Mouse (Mus musculus) forebrain, embryonic 13.5 days (tissue): ENCODE data around the gene Draxin. TPM values are rescaled to one million over a fixed set of nuclear protein-coding genes. Genes with fewer than 3 reads are reported as not detected.

ENCODE experiments used
- ATAC-seq: fragments of 200-750 bp; cut with Nextera tagmentation; 2 replicates; pipeline ENCODE4 v1.8.0; 2017
- H3K27ac ChIP-seq: fragments of 300-500 bp; sonication (generic); 2 replicates; pipeline ENCODE4 v1.5.1; 2015; ENCODE audit warnings: inconsistent platforms, mild to moderate bottlenecking, moderate library complexity
- H3K27me3 ChIP-seq: fragments of 300-500 bp; sonication (generic); 2 replicates; pipeline ENCODE4 v1.6.1; 2015; ENCODE audit warnings: mild to moderate bottlenecking, inconsistent platforms
- H3K36me3 ChIP-seq: fragments of 300-500 bp; sonication (generic); 2 replicates; pipeline ENCODE4 v1.6.1; 2015; ENCODE audit warnings: mild to moderate bottlenecking, inconsistent platforms; ENCODE audit not compliant: poor library complexity, severe bottlenecking
- H3K4me1 ChIP-seq: fragments of 300-500 bp; sonication (generic); 2 replicates; pipeline ENCODE4 v1.6.1; 2015; ENCODE audit warnings: inconsistent platforms
- H3K4me2 ChIP-seq: fragments of 300-500 bp; sonication (generic); 2 replicates; pipeline ENCODE4 v1.6.1; 2015; ENCODE audit warnings: inconsistent platforms, mild to moderate bottlenecking, moderate library complexity
- H3K4me3 ChIP-seq: fragments of 300-500 bp; sonication (generic); 2 replicates; pipeline ENCODE4 v1.5.1; 2015; ENCODE audit warnings: mild to moderate bottlenecking, inconsistent platforms
- H3K9ac ChIP-seq: fragments of 300-500 bp; sonication (generic); 2 replicates; pipeline ENCODE4 v1.6.1; 2015; ENCODE audit warnings: mild to moderate bottlenecking, inconsistent platforms
- H3K9me3 ChIP-seq: fragments of 300-500 bp; sonication (generic); replicated peaks from 2 replicates; pipeline ENCODE4 v1.6.1; 2016; ENCODE audit warnings: inconsistent platforms
- WGBS: fragments of 180-500 bp; shearing (Covaris S2); methylation state at CpG from one replicate; pipeline ENCODE4 v1.1.7; 2015; 5-methylcytosine and 5-hydroxymethylcytosine counted together
- polyA plus RNA-seq: library from polyadenylated mRNA; unstranded; fragments of >200 nt; fragmentation: Nextera tagmentation; extraction: Ambion mirVana; gene quantifications from 2 replicates; pipeline ENCODE4 v1.2.1, GENCODE M21; 2015

Draxin gene
- polyA plus RNA-seq, 1 experiment from 2014 or later, result 11.7 TPM

- no peaks in the 10 kb centered on the region for H3K9me3 ChIP-seq
- no peak overlapping the region for H3K4me2 ChIP-seq
- H3K9ac ChIP-seq, result no peak overlapping the region
- H3K27me3 ChIP-seq, result no peaks in the 10 kb centered on the region
- WGBS, result 62% methylated on average over 7 of the region's 7 CpGs
- peaks cover 66% of the 10 kb centered on the region for H3K36me3 ChIP-seq
- H3K4me3 ChIP-seq, result no peak overlapping the region
- no peak overlapping the region for H3K27ac ChIP-seq
- ATAC-seq, result no peak
- peaks cover 5% of the 10 kb centered on the region for H3K4me1 ChIP-seq
Observed at GRCm38 (mm10) chr4:148150242-148150641, 19.7 kb upstream of the Draxin start.

- H3K27ac ChIP-seq, result no peak overlapping the region
- H3K36me3 ChIP-seq, result peaks cover 67% of the 10 kb centered on the region
- H3K27me3 ChIP-seq, result no peaks in the 10 kb centered on the region
- H3K4me1 ChIP-seq, result peaks cover 5% of the 10 kb centered on the region
- no peak overlapping the region for H3K4me2 ChIP-seq
- no peak for ATAC-seq
- H3K9me3 ChIP-seq, result no peaks in the 10 kb centered on the region
- H3K4me3 ChIP-seq, result no peak overlapping the region
- H3K9ac ChIP-seq, result no peak overlapping the region
- 76% methylated on average over 12 of the region's 12 CpGs for WGBS
Observed at GRCm38 (mm10) chr4:148149540-148149939, 19.0 kb upstream of the Draxin start.

GRCm38 (mm10) chr4:148147714-148148113, 17.2 kb upstream of the Draxin start:
- H3K36me3 ChIP-seq, result peaks cover 60% of the 10 kb centered on the region
- no peak for ATAC-seq

GRCm38 (mm10) chr4:148143721-148144120, 13.2 kb upstream of the Draxin start:
- Histone ChIP-seq H3K4me1 (peaks cover 16% of the 10 kb centered on the region), H3K27ac (no peak overlapping the region), H3K27me3 (no peaks in the 10 kb centered on the region), H3K4me3 (no peak overlapping the region), H3K9me3 (no peaks in the 10 kb centered on the region), H3K36me3 (peaks cover 53% of the 10 kb centered on the region), H3K4me2 (no peak overlapping the region), H3K9ac (no peak overlapping the region)
- WGBS, result 91% methylated on average over 5 of the region's 5 CpGs
- no peak for ATAC-seq

More at GRCm38 (mm10) chr4:148147714-148148113, 17.2 kb upstream of the Draxin start:
- Histone ChIP-seq H3K4me2 (no peak overlapping the region), H3K9ac (no peak overlapping the region), H3K4me1 (peaks cover 8% of the 10 kb centered on the region), H3K4me3 (no peak overlapping the region), H3K27me3 (no peaks in the 10 kb centered on the region), H3K27ac (no peak overlapping the region), H3K9me3 (no peaks in the 10 kb centered on the region)
- 97% methylated on average over 2 of the region's 2 CpGs for WGBS

- Histone ChIP-seq H3K9ac (peak overlapping the region; percentile 77), H3K4me3 (peak overlapping the region; percentile 55), H3K27me3 (peaks cover 10% of the 10 kb centered on the region; the same call in 1 of the 2 replicates), H3K4me1 (peaks cover 16% of the 10 kb centered on the region), H3K27ac (peak overlapping the region; percentile 94), H3K36me3 (peaks cover 20% of the 10 kb centered on the region), H3K9me3 (no peaks in the 10 kb centered on the region), H3K4me2 (peak overlapping the region; percentile 89)
- WGBS, result under 1% methylated on average over 65 of the region's 65 CpGs
- peak; percentile 95 for ATAC-seq
Observed at GRCm38 (mm10) chr4:148140098-148141011, 9.9 kb upstream of the Draxin start.

- peak overlapping the region; percentile 94 for H3K27ac ChIP-seq
- peak overlapping the region; percentile 55 for H3K4me3 ChIP-seq
- under 1% methylated on average over 12 of the region's 12 CpGs for WGBS
- peak overlapping the region; percentile 89 for H3K4me2 ChIP-seq
- H3K9ac ChIP-seq, result peak overlapping the region; percentile 77
- peak; percentile 13 for ATAC-seq
- peaks cover 10% of the 10 kb centered on the region; the same call in 1 of the 2 replicates for H3K27me3 ChIP-seq
- H3K4me1 ChIP-seq, result peaks cover 16% of the 10 kb centered on the region
- H3K9me3 ChIP-seq, result no peaks in the 10 kb centered on the region
- H3K36me3 ChIP-seq, result peaks cover 13% of the 10 kb centered on the region
Observed at GRCm38 (mm10) chr4:148139767-148140097, 9.2 kb upstream of the Draxin start.

- Histone ChIP-seq H3K36me3 (0 out of 2 replicates have a peak, but pooled peaks cover 3% of the 10 kb centered on the region), H3K9ac (no peak overlapping the region), H3K9me3 (no peaks in the 10 kb centered on the region), H3K27ac (no peak overlapping the region), H3K4me1 (peaks cover 15% of the 10 kb centered on the region), H3K4me2 (no peak overlapping the region), H3K4me3 (no peak overlapping the region), H3K27me3 (peaks cover 10% of the 10 kb centered on the region; the same call in 1 of the 2 replicates)
- 61% methylated on average over 8 of the region's 8 CpGs for WGBS
- ATAC-seq, result no peak
Observed at GRCm38 (mm10) chr4:148137503-148137902, 7.0 kb upstream of the Draxin start.

- peaks cover 10% of the 10 kb centered on the region; the same call in 1 of the 2 replicates for H3K27me3 ChIP-seq
- no peak overlapping the region for H3K4me3 ChIP-seq
- peaks cover 22% of the 10 kb centered on the region for H3K4me1 ChIP-seq
- H3K4me2 ChIP-seq, result no peak overlapping the region
- no peaks in the 10 kb centered on the region for H3K9me3 ChIP-seq
- ATAC-seq, result no peak
- 0 out of 2 replicates have a peak, but pooled peaks cover 3% of the 10 kb centered on the region for H3K36me3 ChIP-seq
- H3K27ac ChIP-seq, result no peak overlapping the region
- no peak overlapping the region for H3K9ac ChIP-seq
- WGBS, result 89% methylated on average over 8 of the region's 8 CpGs
Observed at GRCm38 (mm10) chr4:148134988-148135387, 4.5 kb upstream of the Draxin start.

GRCm38 (mm10) chr4:148131497-148132081, 1.1 kb upstream of the Draxin start:
- WGBS, result under 1% methylated on average over 21 of the region's 21 CpGs
- ATAC-seq, result peak; percentile 46
- Histone ChIP-seq H3K27me3 (peaks cover 4% of the 10 kb centered on the region; the same call in 1 of the 2 replicates), H3K36me3 (0 out of 2 replicates have a peak, but pooled peaks cover 3% of the 10 kb centered on the region), H3K4me1 (peaks cover 48% of the 10 kb centered on the region), H3K27ac (peak overlapping the region; percentile 97), H3K4me2 (peak overlapping the region; percentile 79), H3K4me3 (peak overlapping the region; percentile 74), H3K9ac (peak overlapping the region; percentile 98), H3K9me3 (no peaks in the 10 kb centered on the region)

GRCm38 (mm10) chr4:148130133-148130532, 365 bp downstream of the Draxin start, which contains the start of gene Mad2l2:
Mad2l2 (plus strand) TSS chr4:148130384.
- H3K27me3 ChIP-seq, result peaks cover 4% of the 10 kb centered on the region; the same call in 1 of the 2 replicates
- peak within 1 kb of the TSS; percentile 98 for H3K9ac ChIP-seq
- H3K9me3 ChIP-seq, result no peaks in the 10 kb centered on the region
- peak within 1 kb of the TSS; percentile 97 for H3K27ac ChIP-seq
- under 1% methylated on average over 18 of the region's 18 CpGs for WGBS
- H3K36me3 ChIP-seq, result 0 out of 2 replicates have a peak, but pooled peaks cover 3% of the 10 kb centered on the region
- peaks cover 61% of the 10 kb centered on the region for H3K4me1 ChIP-seq
- no peak; the same call in 1 of the 2 replicates for ATAC-seq
- peak within 1 kb of the TSS; percentile 74 for H3K4me3 ChIP-seq
- peak within 1 kb of the TSS; percentile 79 for H3K4me2 ChIP-seq

GRCm38 (mm10) chr4:148128672-148129071, 1.8 kb downstream of the Draxin start:
- Histone ChIP-seq H3K36me3 (0 out of 2 replicates have a peak, but pooled peaks cover 2% of the 10 kb centered on the region), H3K27me3 (peaks cover 4% of the 10 kb centered on the region; the same call in 1 of the 2 replicates), H3K9ac (peak overlapping the region; percentile 98), H3K4me1 (peaks cover 76% of the 10 kb centered on the region), H3K9me3 (no peaks in the 10 kb centered on the region), H3K4me3 (peak overlapping the region; percentile 74), H3K4me2 (peak overlapping the region; percentile 79), H3K27ac (peak overlapping the region; percentile 97)
- WGBS, result 67% methylated on average over 2 of the region's 2 CpGs
- ATAC-seq, result no peak

GRCm38 (mm10) chr4:148128241-148128640, 2.3 kb downstream of the Draxin start:
- WGBS, result 69% methylated on average over 1 of the region's 1 CpGs

More at GRCm38 (mm10) chr4:148128241-148128640, 2.3 kb downstream of the Draxin start:
- Histone ChIP-seq H3K4me3 (peak overlapping the region; percentile 74), H3K9ac (peak overlapping the region; percentile 98; the same call in 1 of the 2 replicates), H3K4me2 (peak overlapping the region; percentile 79), H3K27me3 (peaks cover 4% of the 10 kb centered on the region; the same call in 1 of the 2 replicates), H3K27ac (peak overlapping the region; percentile 97), H3K4me1 (peaks cover 80% of the 10 kb centered on the region), H3K36me3 (no peaks in the 10 kb centered on the region), H3K9me3 (no peaks in the 10 kb centered on the region)
- no peak for ATAC-seq
